Mouse (Mus musculus) embryo, embryonic 11.5 days (tissue): Measurements from ENCODE around the gene Agbl4.

Experiments
- DNase-seq: peaks from one replicate; pipeline ENCODE4 v3.0.0-alpha.2; 2012; ENCODE audit warnings: low read depth, low spot score

The Agbl4 gene

DNA sequence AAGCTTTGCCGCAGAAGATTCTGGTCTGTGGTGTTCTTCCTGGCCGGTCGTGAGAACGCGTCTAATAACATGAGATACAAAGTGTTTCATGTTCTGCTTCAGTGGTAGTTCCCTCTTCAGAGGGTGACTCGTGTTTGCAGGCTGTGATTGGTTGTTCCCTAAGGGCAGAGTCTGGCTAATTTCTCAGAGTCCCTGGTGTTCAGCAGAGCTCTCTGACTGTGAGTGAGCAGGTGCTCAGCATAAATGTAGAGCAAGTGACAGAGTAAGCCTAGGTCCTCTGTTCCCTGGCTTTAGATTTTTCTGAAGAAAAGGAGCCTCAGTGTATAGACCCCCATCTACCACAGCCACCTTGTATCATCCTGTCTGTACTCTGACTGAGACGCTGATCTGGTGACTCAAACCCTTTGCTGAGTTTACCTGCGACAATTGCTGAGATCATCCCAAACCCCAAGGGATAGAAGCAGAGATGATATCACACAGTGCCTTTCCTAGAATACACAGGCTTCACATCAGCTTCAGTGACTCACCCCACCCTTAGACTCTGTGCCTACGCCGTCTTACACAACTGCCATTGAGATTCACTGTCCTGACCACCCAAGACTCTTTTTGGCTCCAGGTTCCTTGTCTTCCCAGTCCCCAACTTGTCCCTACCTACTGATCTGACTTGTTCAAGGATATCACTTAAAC, 1179.8 kb downstream of the Agbl4 start:
- no peak for DNase-seq

DNA sequence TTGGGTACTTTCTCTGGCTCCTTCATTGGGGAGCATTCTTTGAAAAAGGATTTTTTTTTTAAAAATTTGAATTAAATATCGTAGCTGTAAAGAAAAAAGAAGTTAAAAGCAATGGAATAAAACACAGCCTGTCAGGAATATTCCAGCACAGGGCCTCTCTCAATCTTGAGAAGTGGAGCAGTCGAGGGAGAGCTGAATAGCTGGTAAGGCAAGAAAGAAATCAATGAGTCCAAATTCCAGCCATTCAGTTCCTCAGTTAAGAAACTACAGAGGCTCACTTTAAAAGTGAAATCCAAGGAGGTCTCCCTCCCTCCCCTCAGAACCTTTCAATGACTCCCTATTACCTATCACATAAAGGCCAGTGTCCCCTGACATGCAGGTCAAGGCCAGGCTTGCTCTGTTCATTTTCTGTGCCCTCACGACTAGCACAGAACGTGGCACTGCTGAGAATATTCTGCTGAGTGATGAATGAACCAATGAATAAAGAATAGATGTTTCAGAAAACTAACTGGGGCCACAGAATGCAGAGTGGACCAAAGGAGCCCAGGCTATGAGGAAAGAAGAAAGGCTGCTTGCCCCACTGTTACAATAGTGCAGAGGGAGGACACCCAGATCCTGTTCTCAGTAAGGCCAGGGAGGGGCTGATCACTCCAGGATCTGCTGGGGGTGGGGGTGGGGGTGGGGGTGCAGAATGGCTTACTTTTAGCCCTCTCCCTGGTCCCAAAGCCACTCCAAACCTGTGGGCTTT, 1181.8 kb downstream of the Agbl4 start:
- no peak for DNase-seq

- DNase-seq: no peak
Observed at GRCm38 (mm10) chr4:111579863-111580224, 1182.4 kb downstream of the Agbl4 start.

DNA sequence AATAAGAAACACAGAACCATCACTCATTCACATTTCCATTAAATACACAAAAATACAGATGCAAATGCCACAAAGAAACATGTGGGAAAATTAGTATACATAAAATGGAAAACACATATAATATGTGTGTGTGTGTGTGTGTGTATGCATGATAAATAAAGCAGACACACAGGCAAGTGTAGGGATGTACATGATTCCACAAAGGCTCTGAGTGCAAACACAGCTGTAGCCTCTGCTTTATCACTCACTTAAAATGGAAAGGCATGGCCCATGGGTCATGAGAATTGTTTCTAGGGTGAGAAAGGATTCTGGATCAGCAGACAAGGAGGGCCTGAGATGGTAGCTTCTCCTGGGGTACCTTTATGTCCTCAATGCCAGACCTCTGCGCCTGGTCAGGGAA, 1182.8 kb downstream of the Agbl4 start:
- no peak for DNase-seq

DNA sequence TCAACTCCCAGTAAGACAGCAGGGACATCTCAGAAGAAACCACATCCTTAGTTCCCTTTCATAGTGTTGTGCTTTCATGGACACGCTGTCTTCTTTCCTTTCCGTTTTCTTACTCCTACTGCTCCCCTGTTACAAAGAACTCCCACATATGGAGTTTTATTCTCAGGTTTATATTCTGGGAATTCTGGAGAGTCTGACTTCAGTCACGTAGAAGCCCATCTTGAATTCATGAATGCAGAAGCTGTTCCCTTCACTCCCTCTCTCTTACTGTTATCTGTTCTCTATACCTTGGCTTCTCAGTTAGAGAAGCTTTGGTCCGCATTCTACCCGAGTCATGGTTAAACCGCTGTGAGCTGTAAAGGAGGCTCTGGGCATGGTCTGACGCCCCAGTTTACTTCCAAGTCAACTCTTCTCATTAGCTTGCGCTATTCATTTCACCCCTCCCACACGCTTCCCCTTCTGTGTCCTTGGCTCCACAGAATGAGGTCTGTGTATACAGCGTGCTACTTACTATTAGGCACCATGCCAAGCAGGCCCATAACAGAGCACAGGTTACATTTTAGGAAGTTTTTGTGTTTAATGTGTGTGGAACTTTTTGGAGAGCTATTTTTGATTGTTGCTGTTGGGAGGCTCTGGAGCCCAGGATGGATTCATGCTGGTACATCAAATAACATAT, 1186.2 kb downstream of the Agbl4 start:
- no peak for DNase-seq

DNA sequence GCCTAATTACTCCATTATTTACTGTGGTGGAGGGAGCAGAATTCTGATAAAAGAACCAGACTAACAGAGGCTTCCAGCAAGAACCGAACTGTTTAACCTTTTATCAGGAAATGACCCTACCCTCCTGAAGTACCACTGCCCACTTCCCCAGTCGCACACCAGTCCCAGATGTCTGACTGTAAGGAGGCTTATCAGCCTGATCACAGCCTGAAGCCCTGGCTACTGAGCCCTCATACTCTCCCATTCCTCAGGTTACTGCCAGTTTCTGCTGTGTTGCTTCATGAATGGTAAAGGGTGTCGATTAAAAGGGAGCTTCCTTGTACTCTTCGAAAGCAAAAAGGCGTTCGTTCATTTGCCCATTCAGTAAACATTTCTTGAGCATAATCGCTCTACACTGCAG, 1186.8 kb downstream of the Agbl4 start:
- no peak for DNase-seq

DNA sequence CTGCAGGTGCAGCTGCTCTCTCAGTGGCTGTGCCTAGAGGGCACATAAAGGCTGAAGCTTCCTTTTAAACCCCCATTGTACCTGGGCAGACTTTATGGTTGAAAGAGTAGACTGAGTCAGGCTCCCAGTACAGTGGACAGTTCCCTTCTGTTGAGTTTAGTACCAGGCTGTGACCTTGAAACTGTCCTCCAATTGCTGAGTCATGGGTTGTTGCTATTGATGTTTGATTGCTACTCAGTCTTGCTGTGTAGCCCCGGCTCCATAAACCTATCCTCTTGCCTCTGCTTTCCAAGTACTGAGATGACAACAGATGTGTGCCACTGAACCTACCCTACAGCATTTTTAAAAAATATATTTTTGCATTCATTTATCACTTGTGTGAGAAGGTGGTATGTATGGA, 1190.8 kb downstream of the Agbl4 start:
- DNase-seq: no peak

- DNase-seq: no peak
Observed at GRCm38 (mm10) chr4:111589467-111590170, 1192.2 kb downstream of the Agbl4 start.

DNA sequence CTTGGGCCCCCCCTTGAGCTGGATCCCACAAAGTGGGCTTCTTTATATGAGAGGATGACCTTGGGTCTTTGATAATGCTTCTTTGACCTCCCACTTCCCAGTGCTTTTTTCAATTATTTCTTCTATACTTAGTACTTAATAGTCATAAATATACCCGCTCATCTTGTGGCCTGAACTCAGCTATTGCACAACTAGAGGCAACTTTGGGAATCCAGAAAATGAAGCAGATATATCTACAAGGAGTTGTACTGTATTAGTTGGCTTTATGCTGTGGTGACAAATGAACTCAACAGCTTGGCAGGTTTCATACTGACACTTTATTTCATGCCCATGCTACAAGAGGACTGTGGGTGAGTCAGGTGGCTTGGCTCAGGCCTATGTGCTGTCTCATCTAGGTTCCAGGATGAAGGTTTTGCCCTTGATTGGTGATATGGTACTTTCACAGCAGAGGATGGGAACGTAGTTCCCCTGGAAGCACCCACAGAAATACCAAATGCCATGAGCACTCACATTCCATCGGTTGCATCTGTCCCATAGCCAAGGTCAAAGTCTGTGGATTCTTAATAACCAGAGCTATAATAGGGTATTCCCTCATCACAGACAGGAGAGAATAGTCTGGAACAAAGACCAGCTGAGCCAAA, 1197.3 kb downstream of the Agbl4 start:
- DNase-seq: no peak

DNA sequence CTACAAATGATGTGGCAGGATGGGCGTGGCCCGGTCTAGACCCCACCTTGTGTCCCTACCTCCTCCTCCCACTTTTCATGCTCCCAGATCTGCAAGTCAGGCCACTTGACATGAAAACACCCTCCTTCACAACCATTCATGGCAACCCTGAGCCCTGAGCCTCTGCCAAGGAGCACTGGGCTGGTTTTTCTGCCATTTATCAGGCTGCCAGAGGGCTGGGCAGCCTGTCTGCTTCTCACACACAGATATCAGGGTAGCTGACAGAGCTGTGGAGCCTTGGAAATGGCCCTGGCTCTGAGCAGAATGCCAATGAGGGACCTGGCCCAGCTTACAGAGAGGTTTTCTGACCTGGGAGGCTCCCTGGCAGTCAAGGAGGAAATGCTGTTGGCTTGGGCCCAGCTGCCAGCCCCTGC, 1199.8 kb downstream of the Agbl4 start:
- no peak for DNase-seq

DNA sequence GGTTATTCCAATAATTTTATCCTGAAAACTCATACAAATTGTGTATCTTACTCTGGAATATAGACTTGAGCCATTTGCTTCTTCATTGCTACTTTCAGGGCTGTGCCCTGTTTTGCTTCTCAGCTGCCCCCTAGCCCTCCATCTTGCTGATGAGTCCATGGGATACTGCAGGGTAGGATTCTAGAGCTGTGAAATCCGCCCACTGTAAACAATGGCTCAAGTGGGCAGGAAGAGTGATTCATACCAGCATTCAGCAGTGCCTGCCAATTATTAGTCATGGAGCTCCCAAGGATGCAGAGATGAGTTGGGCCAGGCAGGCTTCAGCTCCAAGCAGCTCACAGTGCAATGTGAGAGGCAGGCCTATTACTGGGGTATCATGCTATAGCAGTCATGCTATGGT, 1200.5 kb downstream of the Agbl4 start:
- no peak for DNase-seq

DNA sequence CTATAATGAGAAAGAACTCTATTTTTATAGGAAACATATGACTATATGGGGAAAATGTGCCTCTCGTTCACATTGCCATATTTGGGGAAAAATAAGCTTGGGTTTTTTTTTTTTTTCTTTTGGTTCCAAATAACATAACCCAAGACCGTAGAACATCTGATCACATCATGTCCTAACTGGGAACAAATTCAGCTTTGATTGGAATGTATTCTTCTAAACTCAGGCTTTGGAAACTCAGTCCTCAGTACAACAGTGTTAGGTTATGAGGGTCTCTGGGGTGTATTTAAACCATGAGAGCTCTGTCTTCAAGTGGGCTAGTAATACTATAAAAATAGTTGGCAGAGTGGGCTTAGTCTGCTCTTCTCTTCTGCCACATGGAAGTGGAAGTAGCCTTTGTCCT, 1205.7 kb downstream of the Agbl4 start:
- DNase-seq: no peak

GRCm38 (mm10) chr4:111607826-111608500, 1210.5 kb downstream of the Agbl4 start:
- no peak for DNase-seq

DNA sequence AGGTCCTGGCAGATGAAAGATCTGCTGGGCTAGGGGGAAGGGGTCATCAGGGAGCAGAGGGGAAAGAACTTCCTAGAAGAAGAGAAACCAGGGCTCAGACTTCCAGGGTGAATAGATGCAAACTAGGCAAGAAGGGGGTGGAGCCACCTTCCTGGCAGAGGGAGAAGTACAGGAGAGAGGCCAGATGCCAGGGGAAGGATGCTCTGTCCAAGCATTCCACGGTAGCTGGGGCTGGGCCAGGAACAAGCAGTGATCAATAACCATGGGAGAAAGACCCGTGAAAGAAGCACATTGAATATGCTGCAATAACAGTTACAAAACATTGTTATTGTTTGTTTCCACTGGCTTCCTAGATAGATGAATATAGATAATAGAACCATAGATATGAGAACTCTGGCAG, 1224.4 kb downstream of the Agbl4 start:
- no peak for DNase-seq

- DNase-seq: no peak
Observed at GRCm38 (mm10) chr4:111624914-111625313, 1227.5 kb downstream of the Agbl4 start.

DNA sequence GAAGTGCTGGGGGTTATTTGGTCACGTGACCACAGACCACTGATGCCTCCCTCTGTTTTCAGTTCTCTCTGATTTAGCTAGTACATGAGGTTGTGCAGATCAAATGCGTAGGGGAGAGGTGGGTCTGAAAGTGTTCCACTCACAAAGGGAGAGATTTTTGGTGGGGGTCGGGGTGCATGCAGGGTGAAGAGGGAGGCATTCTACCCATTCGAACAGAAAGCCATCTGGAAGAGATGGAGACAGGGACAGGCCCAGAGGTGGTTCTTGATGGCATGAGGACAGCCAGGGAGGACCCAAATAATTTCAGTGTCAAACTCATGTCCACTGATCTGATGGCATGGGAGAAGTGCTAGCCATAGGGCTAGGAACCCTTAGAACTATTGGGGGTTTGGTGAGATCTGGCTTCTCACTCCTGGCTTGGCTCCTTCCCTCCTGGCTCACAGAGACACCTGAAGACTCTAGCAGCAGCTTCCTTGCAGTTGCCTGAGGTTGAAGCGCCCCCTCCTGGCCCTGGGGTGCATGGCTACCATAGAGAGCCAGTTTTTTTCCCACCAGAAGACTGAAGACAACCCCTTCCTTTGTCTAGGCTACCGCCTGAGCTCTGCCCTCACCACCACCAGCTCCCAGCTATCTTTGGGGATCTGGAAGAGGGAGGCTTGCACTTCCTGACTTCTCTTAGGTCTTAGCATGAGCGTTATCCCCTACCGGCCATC, 1228.8 kb downstream of the Agbl4 start:
- peak; percentile 58 for DNase-seq

GRCm38 (mm10) chr4:111632615-111633014, 1235.2 kb downstream of the Agbl4 start:
- no peak for DNase-seq

DNA sequence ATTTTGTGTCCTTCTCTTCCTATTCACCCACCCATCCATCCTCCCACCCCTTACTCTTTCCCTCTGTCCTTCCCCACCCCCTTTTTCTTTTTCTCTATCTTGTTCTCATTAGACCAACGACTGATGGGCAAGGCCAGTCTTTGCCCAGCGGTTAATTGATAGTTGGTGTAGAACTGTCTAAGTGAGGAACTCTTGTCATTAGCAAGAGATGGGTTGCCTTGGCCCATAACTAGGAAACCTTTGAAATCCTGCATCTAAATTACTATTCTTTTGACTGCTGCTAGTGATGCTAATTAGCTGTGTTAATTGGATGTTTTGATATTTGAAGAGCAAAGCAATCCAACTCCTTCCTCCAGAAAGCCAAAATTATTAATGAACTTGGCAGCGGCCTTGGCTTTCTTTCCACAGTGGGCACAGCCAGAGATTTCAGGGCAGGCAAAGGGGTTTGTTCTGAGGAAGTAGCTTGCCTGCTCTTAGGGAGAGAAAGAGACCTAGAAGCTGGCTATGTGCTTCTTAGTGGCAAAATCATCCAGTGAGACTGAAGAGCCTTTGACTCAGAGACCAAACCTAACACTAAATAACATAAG, 1238.2 kb downstream of the Agbl4 start:
- DNase-seq: no peak

DNA sequence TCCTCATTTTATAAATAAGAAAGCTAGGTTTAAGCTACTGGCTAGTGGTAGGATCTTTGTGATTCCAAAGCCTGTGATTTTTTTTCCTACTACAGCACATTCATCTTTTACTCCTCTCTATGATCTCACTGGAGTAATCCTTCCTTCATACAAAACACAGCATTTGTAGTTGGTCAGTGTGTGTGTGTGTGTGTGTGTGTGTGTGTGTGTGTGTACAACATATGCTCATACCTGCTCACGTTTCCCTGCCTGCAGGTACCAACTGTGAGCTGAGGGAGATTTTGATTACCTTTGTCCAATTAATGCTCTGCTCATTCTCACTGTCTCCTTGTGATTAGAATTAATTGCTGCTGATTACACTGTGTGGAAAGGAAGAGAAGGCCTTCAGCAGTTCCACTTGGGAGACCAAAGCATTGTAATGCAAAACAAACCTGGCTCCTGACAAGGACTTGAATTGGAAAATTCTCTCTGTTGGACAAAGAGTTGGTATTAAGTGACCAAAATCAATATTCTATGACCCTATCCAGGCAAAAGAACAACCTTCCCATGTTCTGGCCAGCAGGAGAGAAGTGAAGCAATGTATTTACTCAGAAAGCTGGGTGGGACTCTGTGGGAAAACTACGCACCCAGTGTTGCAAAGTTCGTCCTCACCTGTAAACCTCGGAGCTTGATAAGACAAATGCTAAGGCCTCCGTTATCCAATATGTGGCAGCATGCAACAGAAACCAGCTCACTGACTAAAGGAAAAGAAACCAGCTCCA, 1241.7 kb downstream of the Agbl4 start:
- no peak for DNase-seq
